In genomic region chr2:32153791-32154119, GRCm38 (mm10) we compare ENCODE assay signal across 8 mouse cellular contexts. TPM values are rescaled to one million over a fixed set of nuclear protein-coding genes. Genes with fewer than 3 reads are reported as not detected.
DNase-seq lines count a peak whose midpoint lies in the region; ATAC-seq and TF ChIP-seq lines count a peak whose summit lies in the region.

No protein-coding gene starts in this region.

- peak overlapping the region; percentile 94 for H3K27ac ChIP-seq in heart, adult 2 months
- peak overlapping the region; percentile 29; the same call in 1 of the 2 replicates for H3K27ac ChIP-seq in thymus, adult 2 months (ENCODE audit: control insufficient read depth, insufficient read depth, low read length)
- peak overlapping the region; percentile 50 for H3K27ac ChIP-seq in liver, embryonic 14.5 days

- DNase-seq in heart, adult 2 months = no peak
- no peak for DNase-seq in heart, postnatal 14 days
- DNase-seq in thymus, adult 2 months = no peak
- DNase-seq in thymus, postnatal 14 days = no peak
- DNase-seq in liver, embryonic 14.5 days (ENCODE audit: low read depth in 3 of 3, low spot score in 3 of 3) = no peak
- DNase-seq in adrenal gland, postnatal 25 days = no peak
- no peak for DNase-seq in urinary bladder, postnatal 14 days (ENCODE audit: low spot score)

- no peak for TF ChIP-seq EP300 in heart, adult 2 months (IDR thresholded peaks at IDR 0.05; ENCODE audit: insufficient read depth, low read depth, low read length)
- no peak for TF ChIP-seq EP300 in liver, embryonic 14.5 days (IDR thresholded peaks at IDR 0.05; ENCODE audit: low read depth)

- TF ChIP-seq CTCF in heart, adult 2 months (IDR thresholded peaks at IDR 0.05) = no peak
- TF ChIP-seq CTCF in thymus, adult 2 months (IDR thresholded peaks at IDR 0.05; ENCODE audit: borderline replicate concordance, control insufficient read depth, extremely low read depth, insufficient read depth, low read length, poor library complexity) = no peak
- no peak for TF ChIP-seq CTCF in liver, embryonic 14.5 days (IDR thresholded peaks at IDR 0.05; ENCODE audit: low read depth)

- WGBS in heart, adult 2 months = 16% methylated on average over 4 of the region's 4 CpGs
- WGBS in thymus, adult 2 months = 53% methylated on average over 4 of the region's 4 CpGs
- 39% methylated on average over 4 of the region's 4 CpGs for WGBS in liver, embryonic 14.5 days (ENCODE audit: insufficient replicate concordance)

- peak overlapping the region; percentile 64 for H3K4me3 ChIP-seq in heart, adult 2 months
- H3K4me3 ChIP-seq in thymus, adult 2 months (ENCODE audit: control insufficient read depth, insufficient read depth, low read length) = no peak overlapping the region
- H3K4me3 ChIP-seq in liver, embryonic 14.5 days (ENCODE audit: insufficient read depth in 1 of 2, low read depth in 2 of 2, low read length in 2 of 2) = peak overlapping the region in 1 of 2 experiments; percentile 78; a peak in 2 of 4 replicates

- TF ChIP-seq POLR2A in heart, adult 2 months (IDR thresholded peaks at IDR 0.05; ENCODE audit: insufficient read depth, low read depth, low read length) = 0 out of 2 replicates have a peak, but pooled peaks have one; percentile 9
- TF ChIP-seq POLR2A in thymus, adult 2 months (IDR thresholded peaks at IDR 0.05; ENCODE audit: control insufficient read depth, extremely low read depth, insufficient read depth, low read length, poor library complexity) = no peak

- ATAC-seq in liver, embryonic 14.5 days (ENCODE audit: insufficient read depth) = no peak
- ATAC-seq in megakaryocyte progenitor cell, adult 5-6 weeks (replicated peaks; ENCODE audit: poor library complexity) = no peak

- intact Hi-C loops in heart, adult 2 months (cut with DNase I) = loop anchor here (2.0 kb wide), 1 partner anchor 15 kb away; no protein-coding TSS in a partner anchor
- intact Hi-C loops in heart, postnatal 14 days (cut with DNase I) = loop anchor here (2.0 kb wide), 1 partner anchor 13 kb away; no protein-coding TSS in a partner anchor

- H3K9ac ChIP-seq in heart, adult 2 months (ENCODE audit: low read depth, low read length) = peak overlapping the region; percentile 49
- H3K9ac ChIP-seq in liver, embryonic 14.5 days (replicated peaks) = peak overlapping the region; percentile 40

- peaks cover 36% of the 10 kb centered on the region for H3K4me1 ChIP-seq in heart, adult 2 months (ENCODE audit: control insufficient read depth, insufficient read depth, low read length)
- peaks cover 61% of the 10 kb centered on the region for H3K4me1 ChIP-seq in thymus, adult 2 months (replicated peaks; ENCODE audit: control insufficient read depth, insufficient read depth, low read length)
- peaks cover 20 to 51% of the 10 kb centered on the region in 2 experiments for H3K4me1 ChIP-seq in liver, embryonic 14.5 days (replicated peaks; ENCODE audit: control insufficient read depth in 2 of 2, insufficient read depth in 2 of 2, low read length in 1 of 2)

- H3K36me3 ChIP-seq in heart, adult 2 months (ENCODE audit: control insufficient read depth, insufficient read depth, low read length) = peaks cover 6% of the 10 kb centered on the region
- H3K36me3 ChIP-seq in thymus, adult 2 months (ENCODE audit: control insufficient read depth, insufficient read depth, low read length) = no peaks in the 10 kb centered on the region
- H3K36me3 ChIP-seq in liver, embryonic 14.5 days (replicated peaks; ENCODE audit: control insufficient read depth, insufficient read depth, low read depth) = no peaks in the 10 kb centered on the region

- no peaks in the 10 kb centered on the region for H3K27me3 ChIP-seq in heart, adult 2 months (ENCODE audit: control insufficient read depth, insufficient read depth, low read length)
- H3K27me3 ChIP-seq in thymus, adult 2 months (ENCODE audit: control insufficient read depth, insufficient read depth, low read length) = no peaks in the 10 kb centered on the region
- H3K27me3 ChIP-seq in liver, embryonic 14.5 days (ENCODE audit: control insufficient read depth, insufficient read depth, low read length) = no peaks in the 10 kb centered on the region

- no peaks in the 10 kb centered on the region for H3K9me3 ChIP-seq in liver, embryonic 14.5 days (ENCODE audit: control insufficient read depth, low read length)

- H3K79me2 ChIP-seq in heart, adult 2 months (replicated peaks; ENCODE audit: control insufficient read depth, insufficient read depth, low read length) = peaks cover 5% of the 10 kb centered on the region; the same call in 1 of the 2 replicates

- H3K4me2 ChIP-seq in liver, embryonic 14.5 days (ENCODE audit: low read depth) = peak overlapping the region; percentile 86

RNA-seq across cellular contexts. Expression of gene Prrc2b, which starts 2.9 kb away (rescaled TPM):
- total RNA-seq in heart, adult 2 months (2021) = 10 to 100 TPM; 78.3 to 82.6 TPM
- 39.3 and 46.9 TPM in 2 replicates for polyA plus RNA-seq in heart, adult 2 months (2012; rRNA removed)
- 100 to 1,000 TPM in 1 of 2 experiments, 10 to 100 TPM in 1; 92.9 to 101 TPM for total RNA-seq in heart, postnatal 14 days (2021)
- polyA plus RNA-seq in thymus, adult 2 months (2012; rRNA removed) = 104 and 134 TPM in 2 replicates
- 6.7 and 7.6 TPM in 2 replicates for polyA plus RNA-seq in liver, embryonic 14.5 days (2012; rRNA removed)
- 6.2 and 10.6 TPM in 2 replicates for polyA plus RNA-seq in liver, embryonic 14.5 days (2014; fragmentation: Nextera tagmentation; extraction: Ambion mirVana)
- 112 and 128 TPM in 2 replicates for total RNA-seq in adrenal gland, postnatal 25 days (2021)
- 37.5 and 37.8 TPM in 2 replicates for total RNA-seq in megakaryocyte progenitor cell, adult 5-6 weeks (2015)
- total RNA-seq in megakaryocyte progenitor cell, adult 5-6 weeks (2017) = 16.6 and 18.2 TPM in 2 replicates

RNA-seq across cellular contexts. Expression of gene Plpp7, which starts 58.4 kb away (rescaled TPM):
- 10 to 100 TPM; 33.6 to 33.8 TPM for total RNA-seq in heart, adult 2 months (2021)
- 56.3 and 62.1 TPM in 2 replicates for polyA plus RNA-seq in heart, adult 2 months (2012; rRNA removed)
- 10 to 100 TPM; 26.1 to 30.9 TPM for total RNA-seq in heart, postnatal 14 days (2021)
- polyA plus RNA-seq in thymus, adult 2 months (2012; rRNA removed) = 2.9 and 7.7 TPM in 2 replicates
- polyA plus RNA-seq in liver, embryonic 14.5 days (2012; rRNA removed) = 1.4 TPM in 2 replicates
- 1.1 and 1.4 TPM in 2 replicates for polyA plus RNA-seq in liver, embryonic 14.5 days (2014; fragmentation: Nextera tagmentation; extraction: Ambion mirVana)
- total RNA-seq in adrenal gland, postnatal 25 days (2021) = 6.9 TPM in 2 replicates
- 1.4 TPM in 2 replicates for total RNA-seq in megakaryocyte progenitor cell, adult 5-6 weeks (2015)
- total RNA-seq in megakaryocyte progenitor cell, adult 5-6 weeks (2017) = 0.54 and 2.5 TPM in 2 replicates

Comparison
In these comparisons a context has a peak if more than half of its experiments do, and no peak if none do; other contexts are left out.
1. H3K27ac ChIP-seq: peak in every context shown above with its lines; median percentile 94 in heart, adult 2 months; 50 in liver, embryonic 14.5 days; 29 in thymus, adult 2 months.